Mouse (Mus musculus) megakaryocyte-erythroid progenitor cell, adult 5-6 weeks (primary cell): ENCODE results near the gene Tmem235. TPM values are rescaled to one million over a fixed set of nuclear protein-coding genes. Genes with fewer than 3 reads are reported as not detected.
"Not testable (repeated sequence)": the region's sequence is repeated elsewhere in the genome, so short reads cannot be mapped to it uniquely, and the experiment has no call there.

ENCODE experiments used
- ATAC-seq: replicated peaks from 2 replicates; pipeline ENCODE4 v1.8.0; 2016; ENCODE audit warnings: mild to moderate bottlenecking, inconsistent platforms; ENCODE audit not compliant: severe bottlenecking, poor library complexity, low FRiP score, low TSS enrichment
- total RNA-seq, 2 experiments: library from RNA; stranded (forward) in 1 of 2; stranded (reverse) in 1 of 2; fragments of 200-1000, 215-1000 nt in 1 of 2; fragments of >200 nt in 1 of 2; fragmentation: Nextera tagmentation in 1 of 2; gene quantifications; 2 replicates each; pipeline ENCODE4 v1.2.3; 2014 to 2017

The Tmem235 gene
- not detected in 2 replicates for total RNA-seq (2014; fragmentation: Nextera tagmentation)
- not detected in 2 replicates for total RNA-seq (2017)

GRCm38 (mm10) chr11:117860601-117861000 is at the start of gene Tmem235:
Gene Tmem235 (plus strand): TSS chr11:117860752.
- ATAC-seq, result peak; percentile 25; the same call in 1 of the 2 replicates

GRCm38 (mm10) chr11:117813867-117814266 is 46.7 kb upstream of the Tmem235 start:
- no peak for ATAC-seq

- no peak for ATAC-seq
Observed at GRCm38 (mm10) chr11:117814704-117815366, 45.7 kb upstream of the Tmem235 start.

GRCm38 (mm10) chr11:117815850-117816249 is 44.7 kb upstream of the Tmem235 start:
- ATAC-seq, result not testable (repeated sequence)

- ATAC-seq, result 0 out of 2 replicates have a peak, but pooled peaks have one; percentile 26
Observed at GRCm38 (mm10) chr11:117816389-117816996, 44.1 kb upstream of the Tmem235 start.

- no peak for ATAC-seq
Observed at GRCm38 (mm10) chr11:117819095-117819494, 41.5 kb upstream of the Tmem235 start.

GRCm38 (mm10) chr11:117820173-117820572 is 40.4 kb upstream of the Tmem235 start:
- no peak for ATAC-seq

- ATAC-seq, result no peak
Observed at GRCm38 (mm10) chr11:117821868-117822267, 38.7 kb upstream of the Tmem235 start.

GRCm38 (mm10) chr11:117822728-117823241 is 37.8 kb upstream of the Tmem235 start:
- ATAC-seq, result no peak

- ATAC-seq, result no peak
Observed at GRCm38 (mm10) chr11:117823411-117823810, 37.1 kb upstream of the Tmem235 start.

GRCm38 (mm10) chr11:117824060-117824969 is 36.2 kb upstream of the Tmem235 start:
- ATAC-seq, result 0 out of 2 replicates have a peak, but pooled peaks have one; percentile 18

- ATAC-seq, result peak; percentile 32
Observed at GRCm38 (mm10) chr11:117825333-117826101, 35.0 kb upstream of the Tmem235 start, which contains the start of the genes Afmid and Tk1. Gene Afmid (plus strand): TSS chr11:117825924. Gene Tk1 (minus strand): TSS chr11:117826092.

GRCm38 (mm10) chr11:117826164-117826563 is 34.4 kb upstream of the Tmem235 start:
- no peak for ATAC-seq

GRCm38 (mm10) chr11:117826916-117827315 is 33.6 kb upstream of the Tmem235 start:
- no peak for ATAC-seq

GRCm38 (mm10) chr11:117827386-117827785 is 33.2 kb upstream of the Tmem235 start:
- ATAC-seq, result no peak

- ATAC-seq, result no peak
Observed at GRCm38 (mm10) chr11:117828149-117828887, 32.2 kb upstream of the Tmem235 start.

- peak; percentile 60 for ATAC-seq
Observed at GRCm38 (mm10) chr11:117828888-117829604, 31.5 kb upstream of the Tmem235 start.
